Mouse (Mus musculus): ENCODE measurements around the gene Gemin7. TPM values are rescaled to one million over a fixed set of nuclear protein-coding genes. Genes with fewer than 3 reads are reported as not detected.

Gemin7 gene
- polyA plus RNA-seq, 1 experiment from 2014 or later, result 150 TPM

GRCm38 (mm10) chr7:19557982-19558900 lies 19.2 kb downstream of the Gemin7 start:
- Histone ChIP-seq H3K36me3 (ENCODE audit: control insufficient read depth, insufficient read depth, low read length) (no peaks in the 10 kb centered on the region), H3K4me3 (ENCODE audit: low read depth, low read length) (no peak overlapping the region), H3K9me3 (ENCODE audit: control insufficient read depth, low read length) (no peaks in the 10 kb centered on the region), H3K9ac (replicated peaks; ENCODE audit: low read depth, low read length) (no peak overlapping the region), H3K4me2 (ENCODE audit: low read depth, low read length) (no peak overlapping the region), H3K27me3 (ENCODE audit: control insufficient read depth, insufficient read depth, low read length) (no peaks in the 10 kb centered on the region), H3K4me1 (ENCODE audit: control insufficient read depth, insufficient read depth, low read length) (peaks cover 28% of the 10 kb centered on the region), H3K27ac (ENCODE audit: low read depth, low read length) (no peak overlapping the region)
- WGBS, result 94% methylated on average over 6 of the region's 6 CpGs
- no peak for ATAC-seq (ENCODE audit: low read depth)

GRCm38 (mm10) chr7:19557086-19557485 lies 20.3 kb downstream of the Gemin7 start:
- H3K9me3 ChIP-seq (ENCODE audit: control insufficient read depth, low read length), result no peaks in the 10 kb centered on the region
- no peak overlapping the region for H3K27ac ChIP-seq (ENCODE audit: low read depth, low read length)
- H3K9ac ChIP-seq (replicated peaks; ENCODE audit: low read depth, low read length), result 0 out of 2 replicates have a peak overlapping the region, but pooled peaks have one; percentile 7
- 98% methylated on average over 2 of the region's 2 CpGs for WGBS
- no peaks in the 10 kb centered on the region for H3K27me3 ChIP-seq (ENCODE audit: control insufficient read depth, insufficient read depth, low read length)
- H3K36me3 ChIP-seq (ENCODE audit: control insufficient read depth, insufficient read depth, low read length), result no peaks in the 10 kb centered on the region
- H3K4me1 ChIP-seq (ENCODE audit: control insufficient read depth, insufficient read depth, low read length), result peaks cover 28% of the 10 kb centered on the region
- no peak for ATAC-seq (ENCODE audit: low read depth)
- no peak overlapping the region for H3K4me3 ChIP-seq (ENCODE audit: low read depth, low read length)
- no peak overlapping the region for H3K4me2 ChIP-seq (ENCODE audit: low read depth, low read length)

GRCm38 (mm10) chr7:19554168-19554567 lies 23.2 kb downstream of the Gemin7 start:
- no peaks in the 10 kb centered on the region for H3K9me3 ChIP-seq (ENCODE audit: control insufficient read depth, low read length)
- 60% methylated on average over 1 of the region's 1 CpGs for WGBS
- ATAC-seq (ENCODE audit: low read depth), result no peak
- H3K27ac ChIP-seq (ENCODE audit: low read depth, low read length), result no peak overlapping the region
- no peak overlapping the region for H3K4me3 ChIP-seq (ENCODE audit: low read depth, low read length)
- peaks cover 9% of the 10 kb centered on the region for H3K4me1 ChIP-seq (ENCODE audit: control insufficient read depth, insufficient read depth, low read length)
- no peak overlapping the region for H3K9ac ChIP-seq (replicated peaks; ENCODE audit: low read depth, low read length)
- no peaks in the 10 kb centered on the region for H3K36me3 ChIP-seq (ENCODE audit: control insufficient read depth, insufficient read depth, low read length)
- no peaks in the 10 kb centered on the region for H3K27me3 ChIP-seq (ENCODE audit: control insufficient read depth, insufficient read depth, low read length)
- H3K4me2 ChIP-seq (ENCODE audit: low read depth, low read length), result no peak overlapping the region

- no peak for ATAC-seq (ENCODE audit: low read depth)
- H3K9ac ChIP-seq (replicated peaks; ENCODE audit: low read depth, low read length), result no peak overlapping the region
- 35% methylated on average over 2 of the region's 2 CpGs for WGBS
Measured at GRCm38 (mm10) chr7:19552443-19552842, 25.0 kb downstream of the Gemin7 start.

GRCm38 (mm10) chr7:19551634-19552033 lies 25.8 kb downstream of the Gemin7 start:
- no peak overlapping the region for H3K4me3 ChIP-seq (ENCODE audit: low read depth, low read length)
- H3K36me3 ChIP-seq (ENCODE audit: control insufficient read depth, insufficient read depth, low read length), result no peaks in the 10 kb centered on the region
- ATAC-seq (ENCODE audit: low read depth), result no peak
- no peaks in the 10 kb centered on the region for H3K27me3 ChIP-seq (ENCODE audit: control insufficient read depth, insufficient read depth, low read length)
- no peaks in the 10 kb centered on the region for H3K9me3 ChIP-seq (ENCODE audit: control insufficient read depth, low read length)
- H3K4me1 ChIP-seq (ENCODE audit: control insufficient read depth, insufficient read depth, low read length), result 0 out of 2 replicates have a peak, but pooled peaks cover 1% of the 10 kb centered on the region
- H3K4me2 ChIP-seq (ENCODE audit: low read depth, low read length), result no peak overlapping the region
- no peak overlapping the region for H3K27ac ChIP-seq (ENCODE audit: low read depth, low read length)
- H3K9ac ChIP-seq (replicated peaks; ENCODE audit: low read depth, low read length), result no peak overlapping the region
- 68% methylated on average over 5 of the region's 5 CpGs for WGBS

More at GRCm38 (mm10) chr7:19552443-19552842, 25.0 kb downstream of the Gemin7 start:
- no peak overlapping the region for H3K27ac ChIP-seq (ENCODE audit: low read depth, low read length)
- no peak overlapping the region for H3K4me2 ChIP-seq (ENCODE audit: low read depth, low read length)
- no peaks in the 10 kb centered on the region for H3K27me3 ChIP-seq (ENCODE audit: control insufficient read depth, insufficient read depth, low read length)
- H3K4me1 ChIP-seq (ENCODE audit: control insufficient read depth, insufficient read depth, low read length), result no peaks in the 10 kb centered on the region; the same call in 1 of the 2 replicates
- H3K4me3 ChIP-seq (ENCODE audit: low read depth, low read length), result no peak overlapping the region
- H3K9me3 ChIP-seq (ENCODE audit: control insufficient read depth, low read length), result no peaks in the 10 kb centered on the region
- no peaks in the 10 kb centered on the region for H3K36me3 ChIP-seq (ENCODE audit: control insufficient read depth, insufficient read depth, low read length)

GRCm38 (mm10) chr7:19549394-19549793 lies 28.0 kb downstream of the Gemin7 start:
- H3K9me3 ChIP-seq (ENCODE audit: control insufficient read depth, low read length), result no peaks in the 10 kb centered on the region
- 91% methylated on average over 10 of the region's 10 CpGs for WGBS

GRCm38 (mm10) chr7:19547344-19547969 lies 29.9 kb downstream of the Gemin7 start:
- no peaks in the 10 kb centered on the region for H3K36me3 ChIP-seq (ENCODE audit: control insufficient read depth, insufficient read depth, low read length)
- H3K9me3 ChIP-seq (ENCODE audit: control insufficient read depth, low read length), result no peaks in the 10 kb centered on the region
- peaks cover 4% of the 10 kb centered on the region for H3K4me1 ChIP-seq (ENCODE audit: control insufficient read depth, insufficient read depth, low read length)
- WGBS, result 86% methylated on average over 2 of the region's 2 CpGs
- H3K27me3 ChIP-seq (ENCODE audit: control insufficient read depth, insufficient read depth, low read length), result no peaks in the 10 kb centered on the region
- H3K4me2 ChIP-seq (ENCODE audit: low read depth, low read length), result no peak overlapping the region
- ATAC-seq (ENCODE audit: low read depth), result no peak
- H3K9ac ChIP-seq (replicated peaks; ENCODE audit: low read depth, low read length), result no peak overlapping the region
- no peak overlapping the region for H3K4me3 ChIP-seq (ENCODE audit: low read depth, low read length)
- no peak overlapping the region for H3K27ac ChIP-seq (ENCODE audit: low read depth, low read length)

More at GRCm38 (mm10) chr7:19549394-19549793, 28.0 kb downstream of the Gemin7 start:
- no peak for ATAC-seq (ENCODE audit: low read depth)
- H3K36me3 ChIP-seq (ENCODE audit: control insufficient read depth, insufficient read depth, low read length), result no peaks in the 10 kb centered on the region
- H3K9ac ChIP-seq (replicated peaks; ENCODE audit: low read depth, low read length), result no peak overlapping the region
- H3K4me3 ChIP-seq (ENCODE audit: low read depth, low read length), result no peak overlapping the region
- no peak overlapping the region for H3K27ac ChIP-seq (ENCODE audit: low read depth, low read length)
- H3K4me1 ChIP-seq (ENCODE audit: control insufficient read depth, insufficient read depth, low read length), result 0 out of 2 replicates have a peak, but pooled peaks cover 2% of the 10 kb centered on the region
- no peaks in the 10 kb centered on the region for H3K27me3 ChIP-seq (ENCODE audit: control insufficient read depth, insufficient read depth, low read length)
- no peak overlapping the region for H3K4me2 ChIP-seq (ENCODE audit: low read depth, low read length)

GRCm38 (mm10) chr7:19546007-19546406 lies 31.4 kb downstream of the Gemin7 start:
- H3K9me3 ChIP-seq (ENCODE audit: control insufficient read depth, low read length), result no peaks in the 10 kb centered on the region
- no peak overlapping the region for H3K27ac ChIP-seq (ENCODE audit: low read depth, low read length)
- no peaks in the 10 kb centered on the region for H3K36me3 ChIP-seq (ENCODE audit: control insufficient read depth, insufficient read depth, low read length)
- no peak overlapping the region for H3K4me3 ChIP-seq (ENCODE audit: low read depth, low read length)
- no peaks in the 10 kb centered on the region for H3K27me3 ChIP-seq (ENCODE audit: control insufficient read depth, insufficient read depth, low read length)
- WGBS, result 71% methylated on average over 3 of the region's 3 CpGs
- no peak overlapping the region for H3K4me2 ChIP-seq (ENCODE audit: low read depth, low read length)
- peaks cover 18% of the 10 kb centered on the region for H3K4me1 ChIP-seq (ENCODE audit: control insufficient read depth, insufficient read depth, low read length)
- ATAC-seq (ENCODE audit: low read depth), result no peak
- no peak overlapping the region for H3K9ac ChIP-seq (replicated peaks; ENCODE audit: low read depth, low read length)

GRCm38 (mm10) chr7:19543584-19543983 lies 33.8 kb downstream of the Gemin7 start:
- 62% methylated on average over 6 of the region's 6 CpGs for WGBS
- Histone ChIP-seq H3K9ac (replicated peaks; ENCODE audit: low read depth, low read length) (no peak overlapping the region), H3K4me3 (ENCODE audit: low read depth, low read length) (no peak overlapping the region), H3K27ac (ENCODE audit: low read depth, low read length) (no peak overlapping the region), H3K27me3 (ENCODE audit: control insufficient read depth, insufficient read depth, low read length) (no peaks in the 10 kb centered on the region), H3K4me1 (ENCODE audit: control insufficient read depth, insufficient read depth, low read length) (peaks cover 18% of the 10 kb centered on the region), H3K4me2 (ENCODE audit: low read depth, low read length) (no peak overlapping the region), H3K9me3 (ENCODE audit: control insufficient read depth, low read length) (no peaks in the 10 kb centered on the region), H3K36me3 (ENCODE audit: control insufficient read depth, insufficient read depth, low read length) (no peaks in the 10 kb centered on the region)
- no peak for ATAC-seq (ENCODE audit: low read depth)
